ENCODE assay signal across 8 mouse cellular contexts in genomic region chr11:52421053-52421778, GRCm38 (mm10). TPM values are rescaled to one million over a fixed set of nuclear protein-coding genes. Genes with fewer than 3 reads are reported as not detected.
DNase-seq lines count a peak whose midpoint lies in the region; ATAC-seq and TF ChIP-seq lines count a peak whose summit lies in the region.

No protein-coding gene starts in this region.

- no peaks in the 10 kb centered on the region for H3K27me3 ChIP-seq in liver, postnatal 0 days (ENCODE audit: insufficient read depth, low read length)

- WGBS in liver, postnatal 0 days (ENCODE audit: insufficient replicate concordance): 32% methylated on average over 12 of the region's 12 CpGs

- H3K27ac ChIP-seq in liver, postnatal 0 days (ENCODE audit: low read depth): no peak overlapping the region

- no peaks in the 10 kb centered on the region for H3K36me3 ChIP-seq in liver, postnatal 0 days (replicated peaks; ENCODE audit: insufficient read depth, low read length)

- H3K4me2 ChIP-seq in liver, postnatal 0 days (ENCODE audit: low read depth, low read length): no peak overlapping the region

- no peak for ATAC-seq in liver, postnatal 0 days

- peak; percentile 86 for TF ChIP-seq CTCF in liver, postnatal 0 days (IDR thresholded peaks at IDR 0.05; ENCODE audit: low read depth)

- no peak overlapping the region for H3K9ac ChIP-seq in liver, postnatal 0 days (replicated peaks)

- no peak for TF ChIP-seq EP300 in liver, postnatal 0 days (IDR thresholded peaks at IDR 0.05; ENCODE audit: low read depth)

- DNase-seq in B cell, adult 2 months: peak; percentile 64 to 65
- peak; percentile 82 for DNase-seq in ES-CJ7 (ENCODE audit: low read depth, low spot score)
- peak; percentile 63 for DNase-seq in cerebellum, adult 9-10 months
- peak; percentile 68 for DNase-seq in gastrocnemius, postnatal 10 days
- peak; percentile 77 for DNase-seq in kidney, postnatal 14 days
- DNase-seq in liver, postnatal 0 days: peak; percentile 73
- DNase-seq in retina, embryonic 14.5 days (ENCODE audit: low spot score): peak; percentile 91
- DNase-seq in Muller cell, postnatal 12 days (ENCODE audit: inconsistent ontology term): no peak

- no peaks in the 10 kb centered on the region for H3K4me1 ChIP-seq in liver, postnatal 0 days (ENCODE audit: insufficient read depth)

- no peak overlapping the region for H3K4me3 ChIP-seq in liver, postnatal 0 days (ENCODE audit: low read depth, low read length)

- no peaks in the 10 kb centered on the region for H3K9me3 ChIP-seq in liver, postnatal 0 days (ENCODE audit: low read length)

RNA-seq across cellular contexts. Expression of gene 9530068E07Rik, which starts 25.0 kb away (rescaled TPM):
- total RNA-seq in gastrocnemius, postnatal 10 days (2021): 10 to 100 TPM; 76.7 to 83.4 TPM
- 82.4 and 88.9 TPM in 2 replicates for polyA plus RNA-seq in liver, postnatal 0 days (2015; fragmentation: Nextera tagmentation; extraction: Ambion mirVana)
